Mouse (Mus musculus) ovary, postnatal 36 days (tissue): ENCODE measurements at regions not wholly inside any gene's neighbourhood (a gene's known extent, or its start where the extent isn't known, plus 50 kb on each side); places are given as distances from the start of the nearest gene placed in this dataset.

Experiments
- DNase-seq: peaks from one replicate; pipeline ENCODE4 v3.0.0; 2022; ENCODE audit warnings: low spot score, mixed read lengths

DNA sequence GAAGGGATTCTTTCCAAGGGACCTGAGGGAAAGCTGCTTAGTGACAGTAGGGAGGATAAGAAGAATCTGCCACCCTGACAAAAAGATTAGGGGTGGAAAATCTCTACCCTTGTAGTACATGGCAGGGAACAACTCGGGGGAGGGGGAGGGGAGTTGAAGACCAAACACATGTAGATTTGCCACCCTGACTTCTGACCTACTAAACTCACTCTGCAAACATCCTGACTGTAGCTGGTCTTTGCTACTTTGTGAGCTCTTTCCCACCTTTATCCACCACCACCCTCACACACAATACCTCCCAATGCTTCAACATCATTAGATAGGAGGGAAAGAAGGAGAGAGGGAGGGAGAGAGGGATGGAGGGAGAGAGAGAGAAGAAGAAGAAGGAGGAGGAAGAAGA, 140.4 kb upstream of the BC052040 start:
- no peak for DNase-seq

DNA sequence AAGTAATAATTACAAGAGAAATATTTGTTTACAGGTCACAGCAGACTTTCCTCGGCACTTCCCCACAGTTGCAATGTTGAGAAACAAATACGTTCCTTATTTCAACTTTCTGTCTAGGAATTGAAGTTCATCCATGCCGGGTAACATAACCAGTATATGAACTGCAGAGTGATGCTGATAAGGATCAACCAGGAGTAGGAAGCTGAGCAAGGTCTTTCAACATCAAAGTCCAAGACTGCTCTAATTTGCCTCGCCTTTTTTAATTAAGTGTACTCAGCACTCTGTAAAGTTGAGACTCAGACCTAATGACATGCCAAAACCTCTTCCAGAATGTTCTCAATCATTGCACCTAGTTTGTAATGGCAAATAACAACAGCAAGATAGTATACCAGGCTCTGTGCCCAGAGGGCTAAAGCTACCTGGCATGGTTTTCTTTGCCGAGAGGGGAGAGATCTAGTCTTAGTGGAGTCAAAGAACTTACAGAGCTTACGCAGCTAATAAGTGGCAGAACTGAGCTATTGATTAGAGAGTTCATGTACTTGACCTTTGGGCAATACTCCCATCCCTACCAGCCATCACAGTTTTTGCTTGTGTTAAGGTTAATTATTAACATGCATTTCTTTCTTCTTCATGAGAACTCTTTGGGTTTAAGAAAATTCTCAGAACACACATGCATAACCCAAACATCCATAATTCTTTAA, 131.6 kb upstream of the BC052040 start:
- no peak for DNase-seq

DNA sequence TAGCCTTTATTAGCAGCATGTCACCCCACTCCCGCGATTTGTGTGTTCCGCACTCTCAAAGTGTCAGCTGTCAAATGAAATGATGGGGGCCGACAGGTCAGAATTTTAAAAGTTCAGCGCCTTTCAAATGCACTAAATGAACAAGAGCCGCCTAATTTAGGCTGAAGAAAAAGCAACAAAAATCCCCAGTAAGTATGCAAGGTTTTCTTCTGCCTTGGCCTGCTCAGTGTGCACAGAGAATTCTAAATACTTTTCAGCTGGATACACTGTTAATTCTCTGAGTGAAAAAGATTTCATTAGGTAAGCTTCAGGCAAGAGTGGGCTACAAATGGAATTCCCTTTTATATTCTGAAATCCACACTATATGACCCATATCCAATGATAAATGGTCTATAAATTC, 125.9 kb upstream of the BC052040 start:
- no peak for DNase-seq

DNA sequence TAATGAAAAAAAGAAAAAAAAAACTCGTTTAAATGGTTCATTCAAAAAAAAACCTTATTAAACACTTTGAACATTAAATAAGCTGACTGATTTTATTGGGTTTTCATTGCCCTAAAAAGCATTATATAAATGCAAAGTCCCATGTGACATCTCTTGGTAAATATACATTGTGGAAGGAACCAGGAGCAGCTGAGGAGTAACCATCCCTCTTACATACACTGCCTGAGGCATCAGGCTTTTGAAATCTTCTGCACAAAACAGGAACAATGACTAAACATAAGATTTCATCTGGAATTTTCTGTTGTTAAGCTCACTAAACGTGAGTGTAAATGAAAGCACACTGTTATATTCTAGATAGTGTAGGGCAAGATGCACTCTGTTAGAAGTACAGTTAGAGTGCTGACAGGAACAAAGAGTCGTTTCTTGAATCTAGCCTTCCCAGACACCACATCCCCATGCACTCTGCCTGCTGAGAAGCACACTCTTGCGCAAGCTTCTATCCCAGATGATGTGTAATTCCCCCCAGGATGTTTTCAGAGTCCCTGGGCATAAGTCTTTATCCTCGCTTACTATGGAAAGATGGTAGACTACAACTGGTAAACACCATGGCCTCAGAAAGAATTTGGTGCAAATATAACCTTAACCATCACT, 125.0 kb upstream of the BC052040 start:
- no peak for DNase-seq

DNA sequence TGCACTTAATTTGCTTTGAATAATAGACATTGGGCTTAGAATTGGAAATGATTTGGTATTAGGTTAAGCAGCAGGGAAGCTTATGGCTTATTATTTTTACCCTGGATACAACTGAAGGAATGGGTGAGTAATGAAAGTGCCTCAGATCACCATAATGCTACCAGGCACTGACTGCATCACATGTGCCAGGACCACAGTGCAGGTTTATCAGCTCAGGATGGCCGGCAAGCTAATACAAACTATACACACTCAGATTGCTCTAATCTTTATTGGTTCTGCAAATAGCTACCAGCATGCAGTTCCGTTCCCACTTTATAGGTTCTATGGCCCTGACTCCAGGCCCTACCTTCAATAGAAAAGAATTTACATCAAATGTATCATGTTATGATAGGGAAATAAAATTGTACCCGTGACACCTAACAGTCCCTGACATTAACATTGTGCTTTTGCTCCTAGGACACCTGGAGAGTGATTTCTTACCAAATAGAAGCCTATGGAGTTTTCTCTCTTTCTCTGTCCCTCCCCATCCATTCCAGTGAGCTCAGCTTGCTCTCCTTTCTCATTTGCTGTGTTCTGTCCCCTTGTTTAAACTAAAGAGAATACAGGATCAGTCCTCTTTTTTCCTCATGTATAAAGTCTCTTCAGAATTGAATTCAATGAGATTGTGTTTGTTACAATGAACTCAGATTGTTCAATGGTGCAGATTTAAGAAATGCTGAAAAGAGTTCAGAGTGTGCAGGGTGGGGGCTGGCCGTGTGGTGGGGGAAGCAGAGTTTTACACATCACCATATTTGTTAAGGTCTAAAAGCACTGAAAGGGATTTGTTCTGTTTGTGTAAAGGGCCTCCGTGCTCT, 121.3 kb upstream of the BC052040 start:
- DNase-seq, result no peak

DNA sequence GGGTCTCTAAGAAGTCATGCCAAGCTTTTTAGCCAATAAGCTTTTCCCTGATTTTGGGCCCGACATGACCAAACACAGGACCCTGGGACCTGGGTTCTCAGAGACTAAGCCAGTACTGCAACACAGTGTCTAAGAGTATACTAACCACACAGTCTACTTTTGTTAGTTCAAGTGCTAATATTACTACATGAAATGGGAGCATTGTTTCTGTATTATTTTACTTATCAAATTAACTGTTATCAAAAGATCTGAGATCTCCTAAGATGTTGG, 120.7 kb upstream of the BC052040 start:
- no peak for DNase-seq

DNA sequence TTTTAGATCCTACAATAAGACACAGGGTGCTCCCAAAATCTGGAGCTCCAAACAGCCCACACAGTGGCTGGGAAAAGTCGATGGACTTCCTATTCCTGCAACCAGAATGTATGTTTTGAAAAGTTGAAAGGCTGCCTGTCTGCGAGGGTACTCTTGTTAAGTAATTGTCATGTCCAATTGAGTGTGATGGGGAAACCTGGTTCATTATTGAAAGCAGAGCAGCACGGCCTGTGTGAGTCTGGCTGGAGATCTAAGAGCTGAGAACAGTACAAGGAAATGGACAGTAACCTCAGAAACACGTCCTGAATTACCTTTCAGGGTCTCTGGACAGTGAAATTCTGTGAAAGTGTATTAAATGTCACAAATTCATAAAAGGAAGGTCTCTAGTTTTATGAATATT, 115.3 kb upstream of the BC052040 start:
- no peak for DNase-seq

DNA sequence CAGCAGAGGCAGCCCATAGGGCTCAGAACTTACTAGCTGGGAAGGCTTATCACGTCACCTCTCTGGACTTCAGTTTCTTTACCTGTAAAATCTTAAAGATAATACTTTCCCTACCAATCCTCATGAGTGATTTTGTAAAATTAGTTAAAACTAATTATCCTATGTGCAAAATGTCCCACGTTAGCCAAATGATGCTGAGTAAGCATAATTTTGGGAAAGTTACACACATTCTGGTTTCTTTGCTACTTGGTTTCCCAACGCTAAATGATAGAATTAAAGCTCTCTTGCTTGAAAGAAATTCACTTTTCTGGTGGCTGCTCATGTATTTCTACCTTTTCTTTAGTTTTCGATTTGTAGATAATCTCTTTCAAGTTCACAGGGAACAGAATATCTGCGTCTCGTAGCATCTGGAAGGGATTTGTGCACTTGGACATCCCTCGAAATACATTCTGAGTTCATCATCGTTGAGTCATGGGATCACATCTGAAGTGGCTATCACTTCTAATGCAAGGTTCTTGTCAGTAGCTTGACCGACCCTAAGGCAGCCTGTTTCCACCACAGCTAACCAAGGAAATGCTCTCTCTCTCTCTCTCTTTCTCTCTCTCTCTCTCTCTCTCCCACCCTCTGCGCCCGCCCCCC, 114.3 kb upstream of the BC052040 start:
- no peak for DNase-seq

DNA sequence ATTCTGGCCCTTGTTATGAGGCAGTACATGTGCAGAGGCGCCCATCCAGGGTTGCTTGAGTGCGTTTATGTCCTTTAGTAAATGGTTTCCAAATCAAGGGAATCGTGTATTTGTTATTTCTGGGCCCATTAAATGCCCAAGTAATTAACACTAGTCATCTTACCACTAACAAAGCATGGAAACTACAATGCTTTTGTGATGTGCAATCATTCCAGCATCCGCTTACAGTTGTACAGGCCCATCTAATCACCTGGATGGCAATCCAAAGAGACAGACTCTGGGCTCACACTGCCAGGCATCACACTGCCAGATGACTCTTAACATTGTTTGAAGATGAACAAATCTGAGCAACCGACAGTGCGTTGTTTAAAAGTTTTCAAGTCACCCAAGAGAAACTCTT, 113.6 kb upstream of the BC052040 start:
- DNase-seq, result no peak

DNA sequence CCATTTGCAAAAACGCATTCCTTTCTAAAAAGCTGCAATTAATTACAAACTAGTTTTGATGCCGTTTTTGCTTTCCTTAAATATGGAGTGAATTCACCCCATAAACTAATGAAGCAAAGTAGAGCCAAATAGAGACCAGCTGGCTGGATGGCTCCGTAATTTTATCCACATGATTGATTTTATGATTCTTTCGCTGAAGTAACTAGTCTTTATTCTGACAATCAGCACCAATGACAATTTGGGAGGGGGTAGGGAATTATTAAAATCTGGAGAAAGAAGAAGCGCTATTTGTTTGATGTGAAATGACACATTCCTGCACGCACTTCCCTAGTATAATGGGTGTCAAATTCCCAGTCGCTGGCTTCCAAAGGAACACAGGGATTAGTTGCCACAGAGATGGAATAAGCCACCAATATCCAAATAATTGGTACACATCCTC, 113.0 kb upstream of the BC052040 start:
- DNase-seq, result no peak

DNA sequence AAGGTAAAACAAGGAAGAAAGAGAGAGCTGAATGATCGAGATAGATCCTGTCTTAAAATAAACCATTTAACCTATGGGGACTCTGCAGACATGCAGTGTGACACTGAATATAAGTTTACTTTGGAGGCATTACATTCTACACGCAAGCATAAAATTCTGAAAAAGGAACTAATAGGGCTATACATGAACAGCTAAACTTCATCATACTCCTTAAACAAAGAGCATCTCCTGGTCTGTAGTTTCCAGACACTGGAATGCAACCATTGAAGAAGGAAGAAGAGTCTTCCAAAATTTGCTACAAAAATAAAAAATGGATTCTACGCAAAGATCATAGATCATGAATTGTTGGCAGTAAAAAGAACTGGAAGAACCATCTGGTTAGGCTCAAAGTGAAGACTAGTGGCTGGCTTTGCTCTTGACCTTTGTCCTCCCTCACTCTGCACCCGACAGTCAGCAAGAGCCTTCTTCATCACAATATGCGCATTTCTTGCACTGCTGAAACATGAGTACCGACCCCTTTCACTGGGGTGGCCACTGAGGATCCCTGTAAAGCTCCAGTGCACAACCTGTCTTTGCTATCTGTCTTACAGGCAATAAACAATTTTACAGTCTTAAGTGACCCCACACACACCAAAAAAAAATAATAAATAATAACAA, 112.2 kb upstream of the BC052040 start:
- no peak for DNase-seq

DNA sequence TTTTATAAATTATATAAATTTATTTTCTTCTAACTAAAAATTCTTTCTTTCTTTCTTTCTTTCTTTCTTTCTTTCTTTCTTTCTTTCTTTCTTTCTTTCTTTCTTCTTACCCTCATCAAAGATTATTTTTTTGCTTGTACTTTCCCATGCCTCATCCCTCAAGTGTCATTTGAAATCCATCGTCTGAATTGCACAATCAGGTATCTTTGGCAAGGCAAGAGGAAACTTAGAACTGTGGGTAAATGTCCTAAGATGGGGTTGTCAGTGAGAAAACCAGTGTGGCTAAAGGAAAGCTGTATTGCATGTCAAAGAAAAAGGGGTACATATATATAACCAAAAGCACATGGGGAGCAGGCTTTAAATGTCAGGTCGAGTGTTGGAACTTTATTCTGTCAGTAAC, 109.1 kb upstream of the BC052040 start:
- DNase-seq, result no peak

DNA sequence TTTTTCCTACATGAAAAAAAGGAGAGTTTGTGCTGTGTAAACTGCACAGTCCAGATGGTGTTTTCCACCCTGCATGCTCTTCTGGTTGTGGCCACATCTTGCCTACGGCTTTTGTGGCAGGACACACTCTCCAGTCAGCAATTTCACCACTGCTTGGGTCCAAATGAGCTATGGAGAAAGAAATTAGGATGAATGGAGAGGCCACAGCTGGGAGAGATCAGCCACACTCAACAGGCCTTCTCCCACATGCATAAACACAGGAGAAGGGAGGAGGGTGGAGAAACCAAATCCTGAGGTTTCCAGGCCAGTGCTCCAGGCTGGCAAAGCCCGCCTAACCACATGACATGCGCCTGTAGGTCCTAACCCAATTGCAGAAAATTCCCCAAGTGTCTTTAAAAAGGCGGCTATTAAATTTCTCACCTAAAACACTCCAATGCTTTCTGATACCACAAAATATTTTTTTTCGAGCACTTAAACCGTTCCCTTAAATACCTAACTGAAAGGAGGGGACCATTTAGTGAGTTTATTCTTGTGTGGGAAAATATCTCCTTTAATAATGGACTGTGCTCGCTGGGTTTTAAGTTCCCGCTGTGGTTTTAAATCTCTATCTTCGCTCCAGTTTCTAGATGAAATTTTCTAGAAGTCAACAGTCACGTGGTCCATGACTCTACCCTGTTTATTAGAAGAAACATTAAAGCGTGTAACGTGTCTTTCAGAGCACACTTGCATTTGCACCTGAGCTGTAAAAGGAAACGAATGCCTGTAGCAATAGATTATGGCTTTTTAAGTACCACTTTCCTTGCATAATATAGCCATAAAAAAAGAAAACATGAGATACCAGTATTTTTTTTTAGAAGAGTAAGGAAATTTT, 97.9 kb upstream of the BC052040 start:
- no peak for DNase-seq

DNA sequence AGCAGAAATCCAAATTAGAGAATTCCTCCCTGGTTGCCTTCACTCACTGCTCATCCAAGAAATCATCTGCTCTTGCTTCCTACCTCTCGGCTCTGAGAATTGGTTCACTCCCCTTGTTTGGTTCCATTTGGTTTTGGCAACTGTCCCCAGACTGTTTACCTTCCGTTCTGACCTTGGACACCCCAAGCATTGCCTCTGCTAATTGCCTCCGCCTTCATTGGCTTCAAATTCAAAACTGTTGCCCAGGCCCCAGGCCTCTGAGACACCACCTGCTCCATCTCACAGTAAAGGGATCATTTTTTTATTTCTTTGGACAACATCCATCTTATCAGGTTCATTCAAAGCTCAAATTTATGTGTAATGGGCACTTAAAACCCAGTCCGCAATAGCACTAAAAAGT, 93.1 kb upstream of the BC052040 start:
- DNase-seq, result peak; percentile 11

DNA sequence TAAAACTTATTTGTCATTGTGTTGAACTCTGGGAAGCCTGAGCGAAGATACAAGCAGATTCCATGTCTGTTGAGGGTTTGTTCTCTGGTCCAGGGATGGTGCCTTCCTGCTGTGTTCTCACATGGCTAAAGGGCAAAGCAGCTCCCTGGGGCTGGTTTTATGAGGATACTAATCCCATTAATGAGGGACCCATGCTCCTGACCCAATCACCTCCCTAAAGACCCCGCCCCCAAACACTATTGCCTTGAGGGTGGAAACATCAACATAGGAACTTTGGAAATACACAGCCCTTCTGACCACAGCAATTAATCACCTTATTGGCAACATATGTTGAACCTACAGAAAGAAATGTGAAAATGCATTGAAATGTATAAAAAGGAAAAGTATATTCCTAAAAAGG, 88.5 kb upstream of the BC052040 start:
- DNase-seq, result no peak

DNA sequence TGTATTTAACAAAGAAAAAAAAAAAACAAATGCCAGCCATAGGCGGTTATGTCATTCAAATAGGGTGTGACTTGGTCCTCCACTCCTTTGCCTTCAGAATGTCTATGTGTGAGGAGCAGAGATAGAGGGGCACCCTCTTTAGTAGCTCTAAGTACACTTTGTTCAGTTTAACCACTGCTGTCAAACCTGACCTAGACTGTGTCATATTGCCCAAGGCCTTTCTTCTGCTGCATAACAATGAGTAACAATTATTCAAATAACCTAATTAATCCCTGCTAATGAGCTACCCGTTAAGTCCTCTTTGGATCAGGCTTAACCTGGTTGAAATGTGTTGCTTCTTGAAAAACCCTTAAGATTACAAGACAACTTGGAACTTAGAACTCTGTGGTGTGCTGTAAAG, 81.6 kb upstream of the BC052040 start:
- DNase-seq, result no peak

DNA sequence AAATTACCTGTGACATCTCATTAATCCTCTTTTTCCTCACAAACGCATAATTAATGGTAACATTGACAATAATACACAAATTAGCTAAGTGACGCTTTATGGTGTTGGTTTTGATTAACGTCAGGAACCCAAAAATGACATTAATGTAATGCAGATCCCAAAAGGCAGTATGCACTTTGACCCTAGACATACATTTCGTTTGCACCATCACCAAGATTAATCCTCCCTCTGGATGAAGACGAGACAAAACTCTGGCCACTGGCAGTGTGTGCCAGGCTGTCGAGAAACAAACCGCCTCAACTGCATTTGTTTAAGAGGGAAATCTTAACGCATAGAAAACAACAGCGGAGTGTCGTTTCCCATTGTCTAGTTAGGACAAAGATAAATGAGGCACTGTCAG, 72.0 kb upstream of the BC052040 start:
- DNase-seq, result no peak

DNA sequence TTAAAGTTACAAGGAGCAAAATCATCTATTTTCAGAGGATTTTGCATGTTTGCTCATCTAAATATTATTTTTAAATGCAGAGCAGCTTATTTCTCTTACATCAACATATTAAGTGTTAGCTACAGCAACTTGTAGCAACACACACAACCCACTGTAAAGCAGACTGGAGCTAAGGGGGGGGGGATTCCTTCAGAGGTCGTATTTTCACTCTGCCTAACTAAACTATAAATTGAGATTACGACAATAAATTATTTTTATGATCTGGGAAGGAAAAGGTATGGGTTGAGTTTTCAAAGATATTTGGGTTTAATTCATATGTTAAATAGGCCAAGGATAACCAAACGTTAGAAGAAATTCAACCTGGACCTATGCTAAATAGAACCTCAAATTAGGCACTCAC, 70.4 kb upstream of the BC052040 start:
- no peak for DNase-seq

DNA sequence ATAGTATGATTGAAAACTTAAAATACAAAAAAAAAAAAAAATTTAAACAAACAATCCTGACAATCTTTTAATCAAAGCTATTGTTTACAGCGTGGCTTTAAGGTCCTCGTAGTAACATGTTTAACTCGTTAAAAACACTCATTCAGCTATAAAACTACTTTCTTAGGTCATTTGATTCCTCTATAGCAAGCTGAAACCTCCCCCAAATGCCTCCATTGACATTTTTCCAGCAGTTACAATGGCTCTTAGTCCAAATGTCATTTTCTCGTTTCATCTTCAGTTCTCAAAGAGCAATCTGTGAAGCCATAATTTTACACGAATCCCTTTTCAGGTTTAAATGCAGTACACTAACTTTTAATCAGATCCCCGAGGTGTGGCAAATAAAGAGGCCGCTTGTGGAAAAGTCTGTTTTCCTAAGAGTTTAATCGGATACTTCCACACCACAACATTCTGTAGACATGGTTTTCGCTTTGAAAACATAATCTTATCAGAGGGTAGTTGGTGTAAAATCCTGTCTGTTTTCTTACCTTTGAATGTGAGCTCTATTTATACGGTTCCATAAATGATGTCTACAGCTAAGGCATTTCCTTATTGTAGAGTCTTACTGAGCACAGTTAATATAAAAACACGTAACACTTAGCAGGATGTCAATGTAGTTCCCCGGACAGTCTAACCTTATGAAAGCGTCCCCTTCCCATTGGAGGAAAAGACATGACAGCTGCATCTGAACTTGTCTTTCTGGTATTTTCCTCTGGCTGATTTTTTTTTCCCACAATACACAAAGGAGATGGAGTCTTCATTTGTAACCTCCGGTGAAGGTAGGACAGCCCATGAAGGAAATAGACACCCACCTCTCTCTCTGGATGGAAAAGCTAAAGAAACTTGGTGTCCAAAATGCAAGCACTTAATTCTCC, 69.6 kb upstream of the BC052040 start:
- DNase-seq, result no peak

DNA sequence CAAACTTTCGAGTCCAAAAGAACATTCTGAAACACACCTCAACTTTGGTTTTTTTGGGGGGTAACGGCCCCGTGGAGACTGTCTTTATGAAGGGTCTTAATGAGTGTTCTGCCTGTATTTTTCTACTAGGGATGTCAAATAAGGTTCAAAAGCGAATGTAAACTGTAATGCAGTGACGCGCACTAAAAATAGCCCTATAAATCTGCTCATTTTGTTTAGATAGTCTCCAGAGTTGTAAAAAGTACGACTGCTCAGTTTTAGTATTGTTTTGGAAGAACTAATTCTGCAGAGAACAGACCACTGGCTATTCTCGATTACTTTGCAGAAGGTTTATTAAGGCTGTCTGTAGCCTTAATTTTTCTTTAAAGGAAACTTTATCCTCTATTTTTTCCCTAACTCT, 68.6 kb upstream of the BC052040 start:
- no peak for DNase-seq
